Comparison of ENCODE assay signal across 21 mouse cellular contexts in genomic region chr17:84622028-84622427, GRCm38 (mm10). TPM values are rescaled to one million over a fixed set of nuclear protein-coding genes. Genes with fewer than 3 reads are reported as not detected.
DNase-seq lines count a peak whose midpoint lies in the region; ATAC-seq and TF ChIP-seq lines count a peak whose summit lies in the region.
"Had no signal": no experiment of that assay in that cellular context is flagged by ENCODE, and none has a peak within 500 bp of the region (broad histone marks: within the 10 kb centered on the region; RNA-seq: fewer than 3 reads in every experiment).

No protein-coding gene starts in this region.

- H3K27ac ChIP-seq in hindbrain, postnatal 0 days, result no peak overlapping the region
- no peak overlapping the region for H3K27ac ChIP-seq in hindbrain, embryonic 14.5 days
- H3K27ac ChIP-seq: forebrain, embryonic 12.5 days; midbrain, embryonic 15.5 days had no signal

- no peaks in the 10 kb centered on the region for H3K27me3 ChIP-seq in hindbrain, postnatal 0 days (ENCODE audit: insufficient read depth, low read length)
- no peaks in the 10 kb centered on the region for H3K27me3 ChIP-seq in hindbrain, embryonic 14.5 days (ENCODE audit: control insufficient read depth, insufficient read depth, low read length)
- H3K27me3 ChIP-seq: forebrain, embryonic 12.5 days; midbrain, embryonic 15.5 days had no signal

- peak; percentile 43 for TF ChIP-seq CTCF in hindbrain, postnatal 0 days (IDR thresholded peaks at IDR 0.05; ENCODE audit: low read depth)

- WGBS in hindbrain, postnatal 0 days, result 84% methylated on average over 4 of the region's 4 CpGs
- WGBS in hindbrain, embryonic 14.5 days, result 91% methylated on average over 4 of the region's 4 CpGs

- H3K9me3 ChIP-seq in hindbrain, postnatal 0 days (ENCODE audit: low read length), result no peaks in the 10 kb centered on the region
- H3K9me3 ChIP-seq in hindbrain, embryonic 14.5 days (ENCODE audit: control insufficient read depth, low read length), result no peaks in the 10 kb centered on the region
- H3K9me3 ChIP-seq: forebrain, embryonic 12.5 days; midbrain, embryonic 15.5 days had no signal

- no peak overlapping the region for H3K4me2 ChIP-seq in hindbrain, postnatal 0 days (ENCODE audit: low read depth, low read length)
- H3K4me2 ChIP-seq in hindbrain, embryonic 14.5 days (replicated peaks), result no peak overlapping the region
- H3K4me2 ChIP-seq: forebrain, embryonic 12.5 days; lung, embryonic 14.5 days; midbrain, embryonic 15.5 days had no signal

- no peaks in the 10 kb centered on the region for H3K36me3 ChIP-seq in hindbrain, postnatal 0 days (ENCODE audit: insufficient read depth, low read length)
- H3K36me3 ChIP-seq in hindbrain, embryonic 14.5 days (replicated peaks; ENCODE audit: control insufficient read depth, insufficient read depth), result no peaks in the 10 kb centered on the region
- H3K36me3 ChIP-seq: forebrain, embryonic 12.5 days; midbrain, embryonic 15.5 days had no signal

- peaks cover 4% of the 10 kb centered on the region; the same call in 1 of the 2 replicates for H3K4me1 ChIP-seq in hindbrain, postnatal 0 days (ENCODE audit: insufficient read depth, low read length)
- H3K4me1 ChIP-seq in hindbrain, embryonic 14.5 days (replicated peaks; ENCODE audit: control insufficient read depth, insufficient read depth, low read length), result peaks cover 3% of the 10 kb centered on the region; the same call in 1 of the 2 replicates

- DNase-seq in hindbrain, postnatal 0 days (ENCODE audit: low spot score), result peak; percentile 27
- DNase-seq in hindbrain, embryonic 14.5 days (ENCODE audit: low spot score), result no peak
- peak; percentile 27 for DNase-seq in thymus, postnatal 0 days (ENCODE audit: low spot score)
- no peak for DNase-seq in thymus, postnatal 36 days
- peak; percentile 18 for DNase-seq in induced T-regulatory cell, adult 2 months (ENCODE audit: low read depth)
- no peak for DNase-seq in kidney, postnatal 36 days
- DNase-seq in cerebellum, postnatal 10 days, result no peak
- no peak for DNase-seq in right cerebral cortex, postnatal 36 days (ENCODE audit: low spot score in 2 of 2)
- DNase-seq: adrenal gland, postnatal 36 days; cerebellum, postnatal 25 days; heart, adult 18-20 months; heart, postnatal 14 days; kidney, adult 9 months; lung, embryonic 14.5 days had no signal

- ATAC-seq in hindbrain, postnatal 0 days, result no peak
- ATAC-seq in hindbrain, embryonic 14.5 days (ENCODE audit: low FRiP score), result no peak
- ATAC-seq: hindbrain, embryonic 16.5 days; midbrain, embryonic 15.5 days had no signal

- H3K4me3 ChIP-seq in hindbrain, postnatal 0 days (ENCODE audit: low read length), result no peak overlapping the region
- no peak overlapping the region for H3K4me3 ChIP-seq in hindbrain, embryonic 14.5 days (replicated peaks; ENCODE audit: low read length)
- H3K4me3 ChIP-seq: forebrain, embryonic 12.5 days; midbrain, embryonic 15.5 days had no signal

- no peak overlapping the region for H3K9ac ChIP-seq in hindbrain, postnatal 0 days (replicated peaks; ENCODE audit: low read length)
- no peak overlapping the region for H3K9ac ChIP-seq in hindbrain, embryonic 14.5 days
- H3K9ac ChIP-seq: forebrain, embryonic 12.5 days; lung, embryonic 14.5 days; midbrain, embryonic 15.5 days had no signal

RNA-seq across cellular contexts. Expression of gene Dync2li1, which starts 4.3 kb away (rescaled TPM):
- total RNA-seq in hindbrain, postnatal 0 days (2014; rRNA removed), result 9.8 and 9.9 TPM in 2 replicates
- 33.2 and 36.2 TPM in 2 replicates for polyA plus RNA-seq in hindbrain, postnatal 0 days (2015; fragmentation: Nextera tagmentation; extraction: Ambion mirVana)
- polyA plus RNA-seq in hindbrain, embryonic 14.5 days (2014; fragmentation: Nextera tagmentation; extraction: Ambion mirVana), result 33.4 and 34.8 TPM in 2 replicates
- polyA plus RNA-seq in thymus, postnatal 0 days (2015; fragmentation: Nextera tagmentation; extraction: Ambion mirVana), result 9.3 and 9.9 TPM in 2 replicates
- total RNA-seq: MEL had no signal

RNA-seq across cellular contexts. Expression of gene Abcg8, which starts 54.1 kb away (rescaled TPM):
- 0.11 TPM in 1 of 2 replicates, not detected in the other for total RNA-seq in hindbrain, postnatal 0 days (2014; rRNA removed)
- polyA plus RNA-seq in hindbrain, postnatal 0 days (2015; fragmentation: Nextera tagmentation; extraction: Ambion mirVana), result 0.05 TPM in 1 of 2 replicates, not detected in the other
- polyA plus RNA-seq in hindbrain, embryonic 14.5 days (2014; fragmentation: Nextera tagmentation; extraction: Ambion mirVana), result 0.08 and 0.09 TPM in 2 replicates
- 0.05 and 0.07 TPM in 2 replicates for polyA plus RNA-seq in thymus, postnatal 0 days (2015; fragmentation: Nextera tagmentation; extraction: Ambion mirVana)
- total RNA-seq: adrenal gland, postnatal 36 days; gastrocnemius, adult 18-20 months; heart, adult 18-20 months; heart, postnatal 14 days; layer of hippocampus, adult 8-10 months; left cerebral cortex, postnatal 36 days; MEL had no signal
- polyA plus RNA-seq: midbrain, embryonic 15.5 days had no signal

Comparison
In these comparisons a context has a peak if more than half of its experiments do, and no peak if none do; other contexts are left out.
1. DNase-seq: peak in hindbrain, postnatal 0 days (single experiment), thymus, postnatal 0 days (single experiment) and induced T-regulatory cell, adult 2 months (single experiment); none in hindbrain, embryonic 14.5 days (single experiment), thymus, postnatal 36 days (0 of 2), kidney, postnatal 36 days (0 of 2), cerebellum, postnatal 10 days (0 of 2) and right cerebral cortex, postnatal 36 days (0 of 2).